Mouse (Mus musculus): ENCODE results near the gene Gm13283. TPM values are rescaled to one million over a fixed set of nuclear protein-coding genes. Genes with fewer than 3 reads are reported as not detected.
"Not testable (repeated sequence)": the region's sequence is repeated elsewhere in the genome, so short reads cannot be mapped to it uniquely, and the experiment has no call there.

The Gm13283 gene
- polyA plus RNA-seq, 1 experiment from 2014 or later, result not detected

DNA sequence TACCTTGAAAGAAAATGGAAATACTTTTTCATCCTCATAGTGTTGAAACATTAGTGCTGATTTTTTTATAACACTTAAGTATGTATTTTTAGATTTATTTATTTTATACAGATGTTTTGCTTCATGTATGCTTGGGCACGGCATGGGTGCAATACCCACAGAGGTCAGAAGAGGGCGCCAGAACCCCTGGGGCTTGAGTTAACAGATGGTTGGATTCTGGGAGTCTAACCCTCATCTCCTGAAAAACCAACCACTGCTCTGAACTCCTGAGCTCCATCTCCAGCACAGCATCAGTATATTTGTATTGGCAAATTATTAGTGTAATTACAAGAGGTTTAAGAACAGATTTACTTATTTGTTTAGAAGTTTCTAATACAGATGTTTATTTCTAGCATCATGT lies 21.4 kb upstream of the Gm13283 start:
- 7% methylated on average over 2 of the region's 2 CpGs for WGBS
- Histone ChIP-seq H3K4me2 (replicated peaks; ENCODE audit: low read depth, low read length) (no peak overlapping the region), H3K4me3 (ENCODE audit: low read depth, low read length) (no peak overlapping the region), H3K9me3 (ENCODE audit: control insufficient read depth, low read depth, low read length) (no peaks in the 10 kb centered on the region), H3K4me1 (ENCODE audit: control insufficient read depth, insufficient read depth, low read length) (no peaks in the 10 kb centered on the region), H3K9ac (replicated peaks; ENCODE audit: low read depth, low read length) (no peak overlapping the region), H3K27ac (ENCODE audit: low read length) (no peak overlapping the region), H3K27me3 (ENCODE audit: control insufficient read depth, insufficient read depth, low read length) (no peaks in the 10 kb centered on the region), H3K36me3 (ENCODE audit: control insufficient read depth, insufficient read depth, low read length) (no peaks in the 10 kb centered on the region)
- ATAC-seq (ENCODE audit: insufficient number of reproducible peaks, insufficient read depth, low FRiP score, low read depth), result no peak

DNA sequence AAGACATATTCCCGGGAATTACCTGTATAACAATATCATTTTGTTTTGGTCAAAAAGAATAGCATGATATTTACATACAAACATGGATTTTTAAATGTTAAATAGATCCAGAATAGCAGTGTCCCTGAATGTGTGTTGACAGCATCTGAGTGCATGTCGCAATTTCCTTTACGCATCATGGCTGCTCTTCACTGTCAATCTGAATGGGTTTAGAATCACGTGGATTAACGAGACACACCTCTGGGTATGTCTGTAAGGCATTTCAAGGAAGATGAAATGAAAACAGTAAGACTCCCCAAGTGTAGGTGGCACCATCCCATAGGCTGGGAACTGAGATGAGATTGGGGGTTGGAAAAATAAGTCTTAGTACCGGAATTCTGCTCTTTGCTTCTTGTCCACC lies 20.9 kb upstream of the Gm13283 start:
- no peak overlapping the region for H3K4me2 ChIP-seq (replicated peaks; ENCODE audit: low read depth, low read length)
- ATAC-seq (ENCODE audit: insufficient number of reproducible peaks, insufficient read depth, low FRiP score, low read depth), result no peak
- H3K27ac ChIP-seq (ENCODE audit: low read length), result no peak overlapping the region
- H3K9ac ChIP-seq (replicated peaks; ENCODE audit: low read depth, low read length), result no peak overlapping the region
- no peaks in the 10 kb centered on the region for H3K36me3 ChIP-seq (ENCODE audit: control insufficient read depth, insufficient read depth, low read length)
- 91% methylated on average over 6 of the region's 6 CpGs for WGBS
- H3K4me3 ChIP-seq (ENCODE audit: low read depth, low read length), result no peak overlapping the region
- no peaks in the 10 kb centered on the region for H3K4me1 ChIP-seq (ENCODE audit: control insufficient read depth, insufficient read depth, low read length)
- H3K9me3 ChIP-seq (ENCODE audit: control insufficient read depth, low read depth, low read length), result no peaks in the 10 kb centered on the region
- no peaks in the 10 kb centered on the region for H3K27me3 ChIP-seq (ENCODE audit: control insufficient read depth, insufficient read depth, low read length)

DNA sequence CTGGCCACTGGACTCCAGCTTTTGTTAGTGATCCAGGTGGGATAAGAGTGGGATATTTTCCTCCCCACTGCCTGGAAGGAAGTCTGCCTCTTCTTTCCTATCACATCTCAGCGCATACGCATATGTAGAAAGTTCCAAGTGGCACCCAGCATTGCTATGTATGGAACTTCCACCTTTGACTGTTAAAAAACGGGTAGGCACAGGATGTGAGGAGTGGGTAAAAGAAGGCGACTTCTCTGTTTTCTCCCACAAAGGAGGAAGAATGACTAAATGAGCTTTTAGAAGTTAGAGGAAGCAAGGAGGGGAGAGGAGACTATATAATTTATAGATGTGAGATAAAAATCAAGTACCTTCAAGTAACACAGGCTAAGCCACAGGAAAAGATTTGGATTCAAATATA lies 18.5 kb upstream of the Gm13283 start:
- H3K4me1 ChIP-seq (ENCODE audit: control insufficient read depth, insufficient read depth, low read length), result no peaks in the 10 kb centered on the region
- no peak for ATAC-seq (ENCODE audit: insufficient number of reproducible peaks, insufficient read depth, low FRiP score, low read depth)
- H3K4me2 ChIP-seq (replicated peaks; ENCODE audit: low read depth, low read length), result no peak overlapping the region
- H3K9ac ChIP-seq (replicated peaks; ENCODE audit: low read depth, low read length), result no peak overlapping the region
- H3K9me3 ChIP-seq (ENCODE audit: control insufficient read depth, low read depth, low read length), result no peaks in the 10 kb centered on the region
- H3K27ac ChIP-seq (ENCODE audit: low read length), result no peak overlapping the region
- WGBS, result 88% methylated on average over 4 of the region's 4 CpGs
- no peak overlapping the region for H3K4me3 ChIP-seq (ENCODE audit: low read depth, low read length)
- no peaks in the 10 kb centered on the region for H3K27me3 ChIP-seq (ENCODE audit: control insufficient read depth, insufficient read depth, low read length)
- no peaks in the 10 kb centered on the region for H3K36me3 ChIP-seq (ENCODE audit: control insufficient read depth, insufficient read depth, low read length)

DNA sequence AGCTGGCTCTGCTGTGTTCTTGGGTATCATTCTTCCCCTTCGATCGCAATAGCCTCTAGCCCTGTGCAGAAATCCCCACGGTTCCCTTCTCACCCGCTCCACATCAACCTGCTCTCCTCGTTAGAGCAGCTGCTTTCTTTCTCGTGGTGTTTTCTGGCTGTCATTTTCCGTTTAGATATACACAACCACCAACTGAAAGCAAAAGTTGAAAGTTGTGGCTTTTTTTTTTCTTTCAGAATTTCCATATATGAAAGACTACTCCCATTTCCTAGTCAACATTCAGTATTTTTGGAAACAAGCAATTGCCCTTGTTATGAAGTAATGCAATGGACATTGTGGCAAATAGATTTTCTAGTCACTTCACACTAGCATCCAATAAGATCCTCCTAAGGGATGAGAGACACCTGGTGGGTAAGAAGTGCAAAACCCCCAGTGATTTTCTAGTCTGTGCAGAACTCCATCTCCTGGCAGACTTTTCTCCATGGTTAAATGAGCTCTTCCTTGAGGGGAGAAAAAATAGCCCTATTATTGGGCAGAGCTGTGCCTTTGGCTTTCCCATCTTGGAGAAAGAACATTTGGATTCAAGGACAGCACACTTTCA lies 17.0 kb upstream of the Gm13283 start:
- peak overlapping the region; percentile 35; the same call in 1 of the 2 replicates for H3K27ac ChIP-seq (ENCODE audit: low read length)
- 58% methylated on average over 7 of the region's 7 CpGs for WGBS
- no peak overlapping the region for H3K9ac ChIP-seq (replicated peaks; ENCODE audit: low read depth, low read length)
- no peak overlapping the region for H3K4me3 ChIP-seq (ENCODE audit: low read depth, low read length)
- no peak for ATAC-seq (ENCODE audit: insufficient number of reproducible peaks, insufficient read depth, low FRiP score, low read depth)
- H3K36me3 ChIP-seq (ENCODE audit: control insufficient read depth, insufficient read depth, low read length), result no peaks in the 10 kb centered on the region
- H3K4me2 ChIP-seq (replicated peaks; ENCODE audit: low read depth, low read length), result no peak overlapping the region
- no peaks in the 10 kb centered on the region for H3K4me1 ChIP-seq (ENCODE audit: control insufficient read depth, insufficient read depth, low read length)
- H3K27me3 ChIP-seq (ENCODE audit: control insufficient read depth, insufficient read depth, low read length), result no peaks in the 10 kb centered on the region
- no peaks in the 10 kb centered on the region for H3K9me3 ChIP-seq (ENCODE audit: control insufficient read depth, low read depth, low read length)

GRCm38 (mm10) chr4:88744207-88744606 lies 15.7 kb upstream of the Gm13283 start:
- Histone ChIP-seq H3K27ac (ENCODE audit: low read length) (no peak overlapping the region), H3K4me2 (replicated peaks; ENCODE audit: low read depth, low read length) (no peak overlapping the region), H3K9me3 (ENCODE audit: control insufficient read depth, low read depth, low read length) (no peaks in the 10 kb centered on the region), H3K36me3 (ENCODE audit: control insufficient read depth, insufficient read depth, low read length) (no peaks in the 10 kb centered on the region), H3K4me1 (ENCODE audit: control insufficient read depth, insufficient read depth, low read length) (no peaks in the 10 kb centered on the region), H3K27me3 (ENCODE audit: control insufficient read depth, insufficient read depth, low read length) (no peaks in the 10 kb centered on the region), H3K4me3 (ENCODE audit: low read depth, low read length) (no peak overlapping the region), H3K9ac (replicated peaks; ENCODE audit: low read depth, low read length) (no peak overlapping the region)
- ATAC-seq (ENCODE audit: insufficient number of reproducible peaks, insufficient read depth, low FRiP score, low read depth), result no peak
- 71% methylated on average over 3 of the region's 3 CpGs for WGBS

DNA sequence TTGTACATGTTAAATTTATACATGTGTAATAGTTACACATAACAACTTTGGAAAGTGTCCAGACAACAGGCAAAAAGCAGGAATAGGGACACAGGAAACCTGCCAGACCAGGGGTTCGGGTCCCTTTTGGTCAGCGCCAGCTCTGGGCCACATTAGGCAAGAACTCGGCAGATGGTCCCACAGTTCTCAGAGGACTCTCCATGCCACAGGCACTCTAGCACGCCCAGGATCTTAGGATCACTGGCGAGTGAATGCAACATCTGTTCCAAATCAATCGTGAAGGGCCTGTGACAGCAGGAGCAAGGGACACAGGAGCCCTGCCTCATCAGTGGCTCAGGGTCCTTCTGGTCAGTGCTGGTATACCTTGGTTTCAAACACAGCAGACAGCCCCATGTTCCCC lies 10.0 kb upstream of the Gm13283 start:
- WGBS, result 50% methylated on average over 6 of the region's 6 CpGs

DNA sequence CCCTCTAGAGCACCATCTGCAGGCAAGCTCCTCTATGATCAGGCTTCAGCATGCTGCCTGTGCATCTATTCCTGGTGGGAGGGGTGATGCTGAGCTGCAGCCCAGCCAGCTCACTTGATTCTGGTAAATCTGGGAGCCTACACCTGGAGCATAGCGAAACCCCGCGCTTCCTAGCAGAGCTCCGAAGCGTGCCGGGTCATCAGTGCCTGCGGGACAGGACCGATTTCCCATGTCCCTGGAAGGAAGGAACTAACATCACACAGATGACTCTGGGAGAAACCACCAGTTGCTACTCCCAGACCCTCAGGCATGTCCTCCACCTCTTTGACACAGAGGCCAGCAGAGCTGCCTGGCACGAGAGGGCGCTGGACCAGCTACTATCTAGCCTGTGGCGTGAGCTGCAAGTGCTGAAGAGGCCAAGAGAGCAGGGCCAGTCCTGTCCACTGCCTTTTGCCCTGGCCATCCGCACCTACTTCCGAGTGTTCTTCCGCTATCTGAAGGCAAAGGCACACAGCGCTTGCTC lies 5.0 kb upstream of the Gm13283 start, which contains the start of gene Gm13271:
Gene Gm13271, plus strand, starts transcription at position 51 of the 523 bp plus-strand sequence.
- not testable (repeated sequence) for H3K27me3 ChIP-seq (ENCODE audit: control insufficient read depth, insufficient read depth, low read length); H3K4me3 ChIP-seq (ENCODE audit: low read depth, low read length); H3K9me3 ChIP-seq (ENCODE audit: control insufficient read depth, low read depth, low read length); H3K27ac ChIP-seq (ENCODE audit: low read length); ATAC-seq (ENCODE audit: insufficient number of reproducible peaks, insufficient read depth, low FRiP score, low read depth); H3K36me3 ChIP-seq (ENCODE audit: control insufficient read depth, insufficient read depth, low read length); H3K4me1 ChIP-seq (ENCODE audit: control insufficient read depth, insufficient read depth, low read length); H3K9ac ChIP-seq (replicated peaks; ENCODE audit: low read depth, low read length); H3K4me2 ChIP-seq (replicated peaks; ENCODE audit: low read depth, low read length)
- 67% methylated on average over 15 of the region's 15 CpGs for WGBS

More for the DNA sequence above, 10.0 kb upstream of the Gm13283 start:
- Histone ChIP-seq H3K9me3 (ENCODE audit: control insufficient read depth, low read depth, low read length) (no peaks in the 10 kb centered on the region), H3K36me3 (ENCODE audit: control insufficient read depth, insufficient read depth, low read length) (no peaks in the 10 kb centered on the region), H3K9ac (replicated peaks; ENCODE audit: low read depth, low read length) (no peak overlapping the region), H3K4me3 (ENCODE audit: low read depth, low read length) (no peak overlapping the region), H3K27me3 (ENCODE audit: control insufficient read depth, insufficient read depth, low read length) (no peaks in the 10 kb centered on the region), H3K27ac (ENCODE audit: low read length) (no peak overlapping the region), H3K4me1 (ENCODE audit: control insufficient read depth, insufficient read depth, low read length) (no peaks in the 10 kb centered on the region), H3K4me2 (replicated peaks; ENCODE audit: low read depth, low read length) (no peak overlapping the region)
- no peak for ATAC-seq (ENCODE audit: insufficient number of reproducible peaks, insufficient read depth, low FRiP score, low read depth)

GRCm38 (mm10) chr4:88756581-88757513 lies 3.1 kb upstream of the Gm13283 start:
- H3K27ac ChIP-seq (ENCODE audit: low read length), result peak overlapping the region; percentile 93
- H3K4me1 ChIP-seq (ENCODE audit: control insufficient read depth, insufficient read depth, low read length); H3K9me3 ChIP-seq (ENCODE audit: control insufficient read depth, low read depth, low read length); H3K36me3 ChIP-seq (ENCODE audit: control insufficient read depth, insufficient read depth, low read length); H3K27me3 ChIP-seq (ENCODE audit: control insufficient read depth, insufficient read depth, low read length); ATAC-seq (ENCODE audit: insufficient number of reproducible peaks, insufficient read depth, low FRiP score, low read depth): not testable (repeated sequence)
- peak overlapping the region; percentile 42 for H3K4me3 ChIP-seq (ENCODE audit: low read depth, low read length)
- H3K9ac ChIP-seq (replicated peaks; ENCODE audit: low read depth, low read length), result peak overlapping the region; percentile 52
- 11% methylated on average over 28 of the region's 31 CpGs for WGBS
- peak overlapping the region; percentile 61 for H3K4me2 ChIP-seq (replicated peaks; ENCODE audit: low read depth, low read length)

Data from stomach, embryonic 14.5 days (tissue).